In genomic region chr3:146781131-146781530, GRCm38 (mm10) we compare ENCODE assay signal across 7 mouse cellular contexts. TPM values are rescaled to one million over a fixed set of nuclear protein-coding genes. Genes with fewer than 3 reads are reported as not detected.
DNase-seq lines count a peak whose midpoint lies in the region; ATAC-seq and TF ChIP-seq lines count a peak whose summit lies in the region.

No protein-coding gene starts in this region.

- TF ChIP-seq CTCF in Patski (IDR thresholded peaks at IDR 0.05) = no peak
- no peak for TF ChIP-seq CTCF in kidney, postnatal 0 days (IDR thresholded peaks at IDR 0.05; ENCODE audit: low read depth)

- peak overlapping the region; percentile 41; the same call in 1 of the 2 replicates for H3K27ac ChIP-seq in heart, embryonic 15.5 days
- H3K27ac ChIP-seq in kidney, postnatal 0 days = peak overlapping the region; percentile 75

- H3K4me3 ChIP-seq in heart, embryonic 15.5 days = peak overlapping the region; percentile 36
- H3K4me3 ChIP-seq in kidney, postnatal 0 days (replicated peaks; ENCODE audit: low read depth, low read length) = peak overlapping the region; percentile 10; the same call in 1 of the 2 replicates

- peak overlapping the region; percentile 33; the same call in 1 of the 2 replicates for H3K9ac ChIP-seq in heart, embryonic 15.5 days
- peak overlapping the region; percentile 39; the same call in 1 of the 2 replicates for H3K9ac ChIP-seq in kidney, postnatal 0 days (ENCODE audit: low read depth, low read length)

- H3K27me3 ChIP-seq in Patski = no peaks in the 10 kb centered on the region
- H3K27me3 ChIP-seq in heart, embryonic 15.5 days = no peaks in the 10 kb centered on the region
- no peaks in the 10 kb centered on the region for H3K27me3 ChIP-seq in kidney, postnatal 0 days (ENCODE audit: insufficient read depth, low read length)

- H3K36me3 ChIP-seq in heart, embryonic 15.5 days = no peaks in the 10 kb centered on the region
- no peaks in the 10 kb centered on the region for H3K36me3 ChIP-seq in kidney, postnatal 0 days (ENCODE audit: insufficient read depth, low read length)

- ATAC-seq in Patski = peak; percentile 57
- ATAC-seq in heart, embryonic 15.5 days (replicated peaks; ENCODE audit: insufficient number of reproducible peaks, insufficient read depth, low FRiP score, low read depth) = no peak
- ATAC-seq in kidney, postnatal 0 days (replicated peaks; ENCODE audit: low FRiP score, low read depth) = no peak
- peak; percentile 76 for ATAC-seq in megakaryocyte, adult 5-6 weeks (ENCODE audit: poor library complexity, severe bottlenecking)

- CTCF ChIA-PET in Patski (lab: Charles Lee) = interaction anchor here (1.0 to 9.8 kb wide), 8 partner anchors 11 to 439 kb away, joined by 3 to 95 read pairs (median 7); no protein-coding TSS in a partner anchor

- H3K9me3 ChIP-seq in heart, embryonic 15.5 days (replicated peaks) = no peaks in the 10 kb centered on the region
- H3K9me3 ChIP-seq in kidney, postnatal 0 days (replicated peaks; ENCODE audit: low read length) = no peaks in the 10 kb centered on the region

- H3K4me2 ChIP-seq in heart, embryonic 15.5 days = peak overlapping the region; percentile 58
- peak overlapping the region; percentile 50 for H3K4me2 ChIP-seq in kidney, postnatal 0 days (ENCODE audit: low read length)

- in situ Hi-C loops in Patski (cut with MboI; ENCODE audit: low pct_unique_long_range_greater_than_20kb) = loop anchor here (5.0 to 10.0 kb wide), 3 partner anchors 214 to 596 kb away; no protein-coding TSS in a partner anchor

- 13% methylated on average over 11 of the region's 11 CpGs for WGBS in heart, embryonic 15.5 days
- 17% methylated on average over 11 of the region's 11 CpGs for WGBS in kidney, postnatal 0 days

- peak; percentile 44 for DNase-seq in Patski (ENCODE audit: low read depth, low spot score)
- peak; percentile 20 for DNase-seq in embryo, embryonic 11.5 days (ENCODE audit: low read depth, low spot score)
- peak; percentile 64 for DNase-seq in kidney, postnatal 0 days (ENCODE audit: low spot score)
- DNase-seq in thymus, postnatal 0 days (ENCODE audit: low spot score) = peak; percentile 67
- DNase-seq in frontal cortex, postnatal 36 days (ENCODE audit: low spot score in 2 of 2) = no peak

- POLR2A ChIA-PET in Patski (lab: Charles Lee) = interaction anchor here (0.6 kb wide), 2 partner anchors 82 to 296 kb away, joined by 3 to 9 read pairs; no protein-coding TSS in a partner anchor

- peaks cover 23% of the 10 kb centered on the region for H3K4me1 ChIP-seq in heart, embryonic 15.5 days (replicated peaks)
- peaks cover 9% of the 10 kb centered on the region; the same call in 1 of the 2 replicates for H3K4me1 ChIP-seq in kidney, postnatal 0 days (replicated peaks; ENCODE audit: insufficient read depth, low read length)

RNA-seq across cellular contexts. Expression of gene Prkacb, which starts 31.7 kb away (rescaled TPM):
- 131 TPM for polyA plus RNA-seq in Patski (2021)
- polyA plus RNA-seq in heart, embryonic 15.5 days (2015; fragmentation: Nextera tagmentation; extraction: Ambion mirVana) = 46.8 and 52.7 TPM in 2 replicates
- polyA plus RNA-seq in kidney, postnatal 0 days (2015; fragmentation: Nextera tagmentation; extraction: Ambion mirVana) = 48.0 and 52.4 TPM in 2 replicates
- 47.3 and 50.7 TPM in 2 replicates for total RNA-seq in megakaryocyte, adult 5-6 weeks (2015)
- 58.2 and 59.8 TPM in 2 replicates for total RNA-seq in megakaryocyte, adult 5-6 weeks (2017)
- polyA plus RNA-seq in thymus, postnatal 0 days (2015; fragmentation: Nextera tagmentation; extraction: Ambion mirVana) = 60.6 and 67.3 TPM in 2 replicates

Comparison
In these comparisons a context has a peak if more than half of its experiments do, and no peak if none do; other contexts are left out.
1. ATAC-seq: peak in Patski (single experiment) and megakaryocyte, adult 5-6 weeks (single experiment); none in heart, embryonic 15.5 days (single experiment) and kidney, postnatal 0 days (single experiment).
2. DNase-seq: peak in Patski (single experiment), embryo, embryonic 11.5 days (single experiment), kidney, postnatal 0 days (single experiment) and thymus, postnatal 0 days (single experiment); none in frontal cortex, postnatal 36 days (0 of 2).